Mouse (Mus musculus) brain, adult 2 months (tissue): ENCODE measurements around the gene Cish.
A peak's percentile ranks its signal among the peaks of the same experiment; 100 is the strongest.

Source experiments
- DNase-seq: peaks from one replicate; pipeline ENCODE4 v3.0.0; 2011; ENCODE audit warnings: low read depth, low spot score

Cish gene

DNA sequence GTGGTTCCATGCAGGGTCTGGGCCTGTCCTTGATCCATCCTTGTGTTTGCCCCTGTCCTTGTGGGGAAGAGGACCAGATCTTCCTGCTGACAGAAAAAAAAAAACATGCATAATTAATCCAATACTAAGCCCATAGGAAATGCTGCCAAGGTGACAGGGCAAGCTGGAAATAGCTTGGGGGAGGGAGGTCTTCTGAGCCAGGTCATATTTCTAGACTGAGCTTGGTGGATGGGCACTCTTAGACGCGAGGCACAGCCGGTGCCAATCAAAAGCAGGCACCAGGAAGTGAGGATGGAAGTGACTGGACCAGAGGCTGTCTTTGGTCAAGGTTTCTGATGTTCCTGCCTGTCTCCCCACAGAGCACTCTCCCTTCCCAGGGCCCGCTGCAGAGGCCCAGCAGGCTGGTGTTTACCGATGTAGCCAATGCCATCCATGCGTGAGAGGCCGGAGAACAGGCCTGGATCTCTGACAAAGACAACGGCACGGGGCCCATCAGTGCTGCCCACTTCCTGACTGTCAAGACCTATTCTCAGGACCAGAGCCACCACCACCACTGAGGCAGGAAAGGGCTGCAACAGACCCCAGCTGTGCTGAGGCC, 51.9 kb downstream of the Cish start:
- peak; percentile 54 for DNase-seq

GRCm38 (mm10) chr9:107349321-107349720, 53.5 kb downstream of the Cish start:
- peak; percentile 81 for DNase-seq
